Mouse (Mus musculus): ENCODE measurements around the gene Kcnh7.

Gene Kcnh7

GRCm38 (mm10) chr2:63183563-63184545 lies at the start of gene Kcnh7:
Kcnh7 (minus strand) TSS chr2:63184287.
- no peak for DNase-seq (ENCODE audit: extremely low spot score, low read depth, low spot score)

DNA sequence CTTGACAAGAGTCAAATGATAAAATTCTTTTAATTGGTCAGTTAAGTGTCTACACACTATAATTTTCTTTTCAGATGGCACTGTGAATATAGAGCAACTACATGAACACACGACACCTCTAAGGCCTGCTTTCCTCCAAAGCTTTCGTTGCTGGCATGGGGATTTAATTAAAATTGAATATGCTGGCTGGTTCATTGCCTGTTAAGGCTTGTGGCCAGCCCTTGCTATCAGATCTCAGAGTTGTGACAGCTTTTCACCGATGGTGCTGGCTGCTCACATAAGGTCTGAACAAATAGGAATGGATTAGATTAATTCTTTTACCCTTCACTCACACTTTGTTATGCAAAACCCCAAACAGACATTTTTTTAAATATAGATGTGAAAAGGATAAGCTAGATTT lies 23.3 kb upstream of the Kcnh7 start:
- no peak for DNase-seq (ENCODE audit: extremely low spot score, low read depth, low spot score)

DNA sequence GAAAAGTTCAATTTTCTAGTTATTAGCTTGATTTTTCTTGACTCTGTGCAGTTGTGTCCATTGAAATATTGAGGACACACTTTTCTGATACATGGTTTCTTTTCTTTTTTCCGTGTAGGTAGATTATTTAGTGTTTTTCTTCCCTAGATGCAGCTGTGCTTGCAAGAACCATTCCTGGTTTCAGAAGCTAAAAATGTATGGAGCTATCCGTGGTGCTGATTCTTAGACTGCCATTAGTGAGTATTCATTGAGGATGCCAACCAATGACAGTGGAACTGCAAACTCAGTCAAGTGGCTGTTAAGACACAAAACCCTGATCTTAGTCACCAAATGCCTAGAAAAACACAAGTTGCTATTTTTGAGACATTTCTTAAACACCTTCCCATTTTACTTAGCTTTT lies 1.9 kb upstream of the Kcnh7 start:
- peak; percentile 52 for DNase-seq (ENCODE audit: extremely low spot score, low read depth, low spot score)

GRCm38 (mm10) chr2:63184551-63185430 lies 704 bp upstream of the Kcnh7 start:
- no peak for DNase-seq (ENCODE audit: extremely low spot score, low read depth, low spot score)

- DNase-seq (ENCODE audit: extremely low spot score, low read depth, low spot score): no peak
These were observed 30.4 kb downstream of the Kcnh7 start for GRCm38 (mm10) chr2:63153701-63154100.

GRCm38 (mm10) chr2:63127762-63128516 lies 56.1 kb downstream of the Kcnh7 start:
- DNase-seq (ENCODE audit: extremely low spot score, low read depth, low spot score): no peak

DNA sequence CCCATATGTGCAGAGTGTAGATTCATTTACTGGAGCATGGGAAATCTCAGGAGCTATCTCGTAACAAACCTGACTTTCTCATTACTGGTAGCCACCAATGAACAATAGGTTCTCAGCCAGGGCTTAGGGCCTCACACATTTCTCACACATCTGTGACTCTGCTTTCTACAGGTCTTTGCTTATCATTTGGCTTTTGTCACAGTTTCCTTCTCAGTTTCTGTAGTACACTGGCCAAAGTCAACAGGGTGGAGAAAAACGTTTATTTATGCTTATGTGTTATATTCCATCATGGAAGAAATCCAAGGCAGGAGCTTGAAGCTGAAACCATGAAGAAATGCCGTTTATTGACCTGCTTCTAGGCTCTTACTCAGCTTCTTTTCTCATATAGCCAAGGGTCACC lies 63.8 kb downstream of the Kcnh7 start:
- no peak for DNase-seq (ENCODE audit: extremely low spot score, low read depth, low spot score)

DNA sequence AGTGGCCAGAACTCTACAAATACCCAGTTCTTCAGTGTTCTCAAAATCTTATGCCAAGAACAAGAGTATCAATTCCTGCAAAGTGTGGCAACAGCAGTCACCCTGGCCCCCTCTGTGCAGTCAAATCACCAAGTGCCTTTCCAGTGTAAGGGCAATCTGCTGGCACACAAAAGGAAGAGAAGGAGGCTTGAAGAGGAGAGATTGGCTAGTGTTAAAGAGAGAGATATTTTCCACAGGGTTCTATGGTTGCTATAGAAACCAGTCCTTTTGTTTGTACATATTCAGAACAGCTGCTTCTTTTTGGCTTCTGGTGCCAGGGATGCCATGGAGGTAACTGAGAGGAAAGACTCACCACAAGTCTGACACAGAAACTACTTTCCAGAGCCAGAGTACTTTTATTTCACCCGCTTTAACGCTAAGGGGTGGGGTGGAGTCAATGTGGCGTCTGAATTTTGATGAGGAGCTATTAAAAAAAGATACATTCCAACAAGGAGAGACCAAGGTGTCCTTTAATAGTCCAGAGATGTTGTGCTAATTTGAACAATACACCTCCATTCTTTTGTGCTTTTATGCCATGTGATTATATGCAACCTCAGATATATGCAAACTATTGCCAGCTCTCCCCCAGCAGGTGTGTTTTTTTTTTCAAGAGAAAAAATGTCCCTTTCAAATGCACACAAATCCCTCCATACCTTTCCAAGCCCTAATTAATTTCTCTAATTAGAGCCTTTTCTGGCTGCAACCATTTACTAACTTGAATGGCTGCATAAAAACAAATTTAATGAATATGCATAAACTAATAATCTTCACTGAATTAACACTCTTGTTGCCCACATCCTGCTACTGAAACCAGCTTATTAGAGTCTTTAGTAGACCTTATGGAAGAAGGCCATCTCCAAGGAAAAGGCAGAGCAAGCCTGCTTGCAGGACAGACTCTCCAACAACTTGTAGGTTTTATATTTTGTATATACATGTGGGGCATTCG lies 66.6 kb downstream of the Kcnh7 start:
- no peak for DNase-seq (ENCODE audit: extremely low spot score, low read depth, low spot score)

DNA sequence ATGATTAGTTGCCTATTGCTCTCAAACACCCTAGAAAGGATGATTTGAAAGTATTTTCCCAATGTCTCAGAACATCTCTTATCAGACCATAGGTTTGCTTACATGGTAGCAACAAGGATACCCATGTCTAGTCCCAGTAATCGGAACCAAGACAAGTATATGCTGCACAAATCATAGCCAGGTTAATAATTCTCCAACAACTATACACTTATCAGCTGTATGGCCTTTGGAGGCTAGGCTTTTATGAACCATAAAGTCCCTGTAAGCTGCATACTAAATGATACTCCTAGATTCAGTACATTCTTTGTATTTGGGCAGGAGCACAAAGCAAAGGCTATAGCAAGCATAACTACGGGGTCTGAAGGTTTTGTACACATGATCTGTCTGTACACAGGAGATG lies 78.1 kb downstream of the Kcnh7 start:
- DNase-seq (ENCODE audit: extremely low spot score, low read depth, low spot score): no peak

- DNase-seq (ENCODE audit: extremely low spot score, low read depth, low spot score): no peak
These were observed 84.4 kb downstream of the Kcnh7 start for GRCm38 (mm10) chr2:63099676-63100075.

DNA sequence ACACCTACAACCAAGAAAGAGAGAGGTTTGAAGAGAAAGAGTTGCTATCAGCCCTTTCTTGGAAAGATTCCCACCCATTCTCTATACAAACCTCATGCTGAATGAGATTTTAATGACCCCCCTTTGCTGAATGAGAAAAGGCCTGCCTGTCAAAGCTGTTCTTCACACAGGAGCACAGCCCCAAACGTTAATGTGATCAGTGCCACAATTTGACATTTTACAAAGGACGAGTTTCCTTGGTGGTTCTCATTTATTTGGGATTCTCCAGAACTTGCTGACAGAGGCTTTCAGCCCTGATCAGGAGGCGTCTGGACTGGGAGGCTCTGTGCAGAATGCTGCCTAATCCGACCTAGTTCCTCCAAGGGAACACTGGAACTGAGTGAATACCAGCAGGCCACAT lies 92.3 kb downstream of the Kcnh7 start:
- DNase-seq (ENCODE audit: extremely low spot score, low read depth, low spot score): no peak

DNA sequence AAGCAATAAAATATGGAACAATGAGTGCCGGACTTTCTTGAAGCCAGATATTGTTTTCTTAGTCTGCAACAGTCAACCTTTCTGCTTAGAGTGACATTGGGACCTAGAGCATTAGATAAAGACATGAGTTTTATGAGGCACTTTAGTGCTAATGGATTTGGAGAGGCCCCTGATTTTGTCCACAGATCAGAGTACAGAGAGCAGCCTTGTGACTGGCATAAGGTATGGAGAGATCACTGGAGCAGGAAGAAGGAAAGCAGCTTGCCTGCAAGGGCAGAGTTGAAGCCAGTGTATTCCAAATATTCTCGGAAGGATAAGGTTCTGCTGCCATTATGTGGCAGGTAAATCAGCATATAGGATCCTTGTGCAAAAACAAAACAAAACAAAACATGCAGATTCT lies 93.6 kb downstream of the Kcnh7 start:
- no peak for DNase-seq (ENCODE audit: extremely low spot score, low read depth, low spot score)

DNA sequence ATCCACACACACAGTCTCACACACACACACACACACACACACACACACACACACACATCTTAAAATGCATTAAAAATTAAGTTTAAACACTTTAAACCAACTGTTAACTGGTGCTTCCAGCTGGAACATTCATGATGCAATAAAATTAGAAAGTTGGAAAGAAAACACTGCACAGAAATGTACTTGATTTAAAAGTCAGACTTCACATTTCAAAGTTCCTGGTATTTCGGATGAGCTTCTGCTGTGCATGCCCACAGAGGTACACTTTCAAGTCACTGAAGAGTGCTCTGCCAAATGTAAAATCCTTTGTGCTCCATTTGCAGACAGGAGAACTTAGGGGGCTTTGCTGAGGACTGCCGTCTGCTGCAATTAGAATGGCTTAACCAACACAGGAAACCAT lies 125.7 kb downstream of the Kcnh7 start:
- no peak for DNase-seq (ENCODE audit: extremely low spot score, low read depth, low spot score)

DNA sequence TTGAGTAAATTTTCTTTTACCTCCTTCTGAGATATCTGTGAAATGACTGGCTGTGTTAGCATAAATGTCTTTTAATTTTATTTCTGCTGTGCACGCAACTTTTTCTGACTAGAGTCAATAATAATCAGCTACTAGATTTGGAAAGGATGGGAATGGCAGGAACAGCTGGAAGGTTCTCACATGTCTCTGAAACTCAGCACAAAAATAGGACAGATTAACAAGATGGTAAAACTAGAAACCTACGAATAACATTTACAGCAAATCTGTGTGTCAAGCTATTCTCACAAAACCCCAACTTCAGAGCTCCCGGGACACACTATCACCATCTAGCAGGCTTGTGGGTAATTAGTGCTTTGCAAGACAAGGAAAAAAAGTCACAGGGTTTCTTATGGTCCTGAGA lies 134.2 kb downstream of the Kcnh7 start:
- no peak for DNase-seq (ENCODE audit: extremely low spot score, low read depth, low spot score)

- no peak for DNase-seq (ENCODE audit: extremely low spot score, low read depth, low spot score)
These were observed 144.4 kb downstream of the Kcnh7 start for GRCm38 (mm10) chr2:63039718-63040117.

DNA sequence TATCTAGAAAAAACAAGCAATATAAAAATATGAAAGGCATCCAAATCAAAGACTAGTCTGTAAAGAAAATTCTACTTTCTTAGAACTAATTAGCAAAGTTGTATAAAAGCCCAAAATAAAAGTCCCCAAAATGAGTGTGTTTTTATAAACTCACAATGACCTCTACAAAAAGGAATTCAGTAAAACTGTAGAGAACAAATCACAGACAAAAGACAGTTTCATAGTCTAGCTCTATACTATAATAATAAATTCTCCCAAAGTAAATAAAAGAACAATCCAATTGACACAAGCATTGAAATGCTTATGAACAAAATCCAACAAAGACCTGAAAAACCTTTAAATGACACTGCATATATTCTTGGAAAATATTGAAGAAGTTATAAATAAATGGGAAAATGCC lies 169.2 kb downstream of the Kcnh7 start:
- DNase-seq (ENCODE audit: extremely low spot score, low read depth, low spot score): no peak

DNA sequence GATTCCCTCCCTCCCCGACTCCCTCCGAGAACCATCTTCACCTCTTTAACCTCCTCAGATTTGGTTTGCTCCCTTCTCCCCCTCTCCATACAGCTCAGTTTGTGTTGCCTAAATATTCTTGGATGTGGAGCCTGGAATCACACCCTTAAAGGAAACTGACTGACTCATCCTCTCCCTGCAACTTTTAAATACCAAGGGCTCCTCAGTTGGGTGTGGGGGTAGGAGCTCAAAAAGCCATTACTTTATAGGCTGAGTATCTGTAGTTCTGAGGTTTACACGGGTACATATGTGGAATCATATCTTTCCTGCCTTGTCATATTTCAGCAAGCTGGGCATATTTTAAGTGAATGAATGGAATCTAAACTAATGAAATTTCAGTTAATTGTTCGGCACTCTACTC lies 174.9 kb downstream of the Kcnh7 start:
- DNase-seq (ENCODE audit: extremely low spot score, low read depth, low spot score): no peak

- no peak for DNase-seq (ENCODE audit: extremely low spot score, low read depth, low spot score)
These were observed 181.3 kb downstream of the Kcnh7 start for GRCm38 (mm10) chr2:63002784-63003183.

GRCm38 (mm10) chr2:62997692-62998091 lies 186.4 kb downstream of the Kcnh7 start:
- no peak for DNase-seq (ENCODE audit: extremely low spot score, low read depth, low spot score)

GRCm38 (mm10) chr2:62988616-62989015 lies 195.5 kb downstream of the Kcnh7 start:
- DNase-seq (ENCODE audit: extremely low spot score, low read depth, low spot score): no peak
